Mouse (Mus musculus) thymus, adult 2 months (tissue): Measurements from ENCODE around the gene Wnk2.
"Not testable (repeated sequence)": the region's sequence is repeated elsewhere in the genome, so short reads cannot be mapped to it uniquely, and the experiment has no call there.

Source experiments
- CTCF ChIP-seq: fragments of 200-500 bp; IDR thresholded peaks from 2 replicates; pipeline ENCODE4 v1.5.1; 2012; ENCODE audit warnings: mild to moderate bottlenecking, control low read depth, low read length, moderate library complexity, borderline replicate concordance; ENCODE audit not compliant: control insufficient read depth, poor library complexity, insufficient read depth; ENCODE audit errors: extremely low read depth
- POLR2A ChIP-seq: fragments of 200-500 bp; IDR thresholded peaks from 2 replicates; pipeline ENCODE4 v1.6.1; 2012; ENCODE audit warnings: mild to moderate bottlenecking, low read length, control low read depth, moderate library complexity; ENCODE audit not compliant: control insufficient read depth, poor library complexity, insufficient read depth; ENCODE audit errors: extremely low read depth

- TF ChIP-seq CTCF, POLR2A: not testable (repeated sequence)
These were observed 93.1 kb downstream of the Wnk2 start for GRCm38 (mm10) chr13:49054753-49055152.
